Mouse (Mus musculus): ENCODE measurements at regions not wholly inside any gene's neighbourhood (a gene's known extent, or its start where the extent isn't known, plus 50 kb on each side); places are given as distances from the start of the nearest gene placed in this dataset.

DNA sequence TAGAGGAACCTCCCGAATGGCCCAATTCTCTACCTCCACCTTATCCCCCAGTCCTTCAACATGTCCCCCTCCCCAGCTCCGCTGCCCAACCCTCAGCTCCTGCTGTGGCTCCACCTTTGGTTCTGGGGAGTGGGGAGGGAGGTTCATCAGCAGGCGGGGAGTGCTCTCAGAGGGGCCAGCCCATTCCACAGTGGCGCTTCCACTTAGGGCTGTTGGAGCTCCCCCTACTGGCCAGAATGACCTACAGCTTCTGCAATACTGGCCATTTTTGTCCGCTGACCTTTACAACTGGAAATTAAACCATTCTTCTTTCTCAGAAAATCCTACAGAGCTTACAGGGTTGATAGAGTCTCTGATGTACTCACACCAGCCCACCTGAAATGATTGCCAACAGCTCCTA is 508.0 kb upstream of the Klhl4 start:
- no peak overlapping the region for H3K4me3 ChIP-seq (replicated peaks; ENCODE audit: low read length)
- no peaks in the 10 kb centered on the region for H3K27me3 ChIP-seq (ENCODE audit: insufficient read depth, low read length)
- no peaks in the 10 kb centered on the region for H3K4me1 ChIP-seq (replicated peaks; ENCODE audit: low read depth, low read length)
- TF ChIP-seq POU5F1 (IDR thresholded peaks at IDR 0.05; ENCODE audit: borderline replicate concordance, low read length) (no peak), CTCF (conservative IDR thresholded peaks at IDR 0.05; ENCODE audit: low read length) (no peak), NANOG (IDR thresholded peaks at IDR 0.05; ENCODE audit: borderline replicate concordance, low read length) (no peak)
- no peaks in the 10 kb centered on the region for H3K36me3 ChIP-seq (ENCODE audit: insufficient read depth, low read length)
- H3K9me3 ChIP-seq (ENCODE audit: low read length): peaks cover 84% of the 10 kb centered on the region

- TF ChIP-seq CTCF (conservative IDR thresholded peaks at IDR 0.05; ENCODE audit: low read length) (no peak), NANOG (IDR thresholded peaks at IDR 0.05; ENCODE audit: borderline replicate concordance, low read length) (no peak), POU5F1 (IDR thresholded peaks at IDR 0.05; ENCODE audit: borderline replicate concordance, low read length) (no peak)
- no peaks in the 10 kb centered on the region for H3K9me3 ChIP-seq (ENCODE audit: low read length)
These were observed 481.0 kb upstream of the Klhl4 start for GRCm38 (mm10) chrX:113993118-113993517.

GRCm38 (mm10) chrX:114041281-114041680 is 432.9 kb upstream of the Klhl4 start:
- no peaks in the 10 kb centered on the region for H3K27me3 ChIP-seq (ENCODE audit: insufficient read depth, low read length)
- no peaks in the 10 kb centered on the region for H3K4me1 ChIP-seq (replicated peaks; ENCODE audit: low read depth, low read length)
- TF ChIP-seq POU5F1 (IDR thresholded peaks at IDR 0.05; ENCODE audit: borderline replicate concordance, low read length) (no peak), CTCF (conservative IDR thresholded peaks at IDR 0.05; ENCODE audit: low read length) (no peak), NANOG (IDR thresholded peaks at IDR 0.05; ENCODE audit: borderline replicate concordance, low read length) (no peak)
- H3K4me3 ChIP-seq (replicated peaks; ENCODE audit: low read length): no peak overlapping the region
- no peaks in the 10 kb centered on the region for H3K36me3 ChIP-seq (ENCODE audit: insufficient read depth, low read length)
- H3K9me3 ChIP-seq (ENCODE audit: low read length): no peaks in the 10 kb centered on the region

More at GRCm38 (mm10) chrX:113993118-113993517, 481.0 kb upstream of the Klhl4 start:
- Histone ChIP-seq H3K4me3 (replicated peaks; ENCODE audit: low read length) (no peak overlapping the region), H3K36me3 (ENCODE audit: insufficient read depth, low read length) (no peaks in the 10 kb centered on the region), H3K4me1 (replicated peaks; ENCODE audit: low read depth, low read length) (no peaks in the 10 kb centered on the region), H3K27me3 (ENCODE audit: insufficient read depth, low read length) (no peaks in the 10 kb centered on the region)

Measured in E14TG2a.4 (cell line).